Mouse (Mus musculus) lung, postnatal 36 days (tissue): ENCODE data around the gene Ddx5.
"Not testable (repeated sequence)": the region's sequence is repeated elsewhere in the genome, so short reads cannot be mapped to it uniquely, and the experiment has no call there.

ENCODE experiments used
- DNase-seq: peaks from one replicate; pipeline ENCODE4 v3.0.0; 2022; ENCODE audit warnings: mixed read lengths

Gene Ddx5

GRCm38 (mm10) chr11:106760511-106760910, 28.5 kb downstream of the Ddx5 start:
- DNase-seq: peak; percentile 52

DNA sequence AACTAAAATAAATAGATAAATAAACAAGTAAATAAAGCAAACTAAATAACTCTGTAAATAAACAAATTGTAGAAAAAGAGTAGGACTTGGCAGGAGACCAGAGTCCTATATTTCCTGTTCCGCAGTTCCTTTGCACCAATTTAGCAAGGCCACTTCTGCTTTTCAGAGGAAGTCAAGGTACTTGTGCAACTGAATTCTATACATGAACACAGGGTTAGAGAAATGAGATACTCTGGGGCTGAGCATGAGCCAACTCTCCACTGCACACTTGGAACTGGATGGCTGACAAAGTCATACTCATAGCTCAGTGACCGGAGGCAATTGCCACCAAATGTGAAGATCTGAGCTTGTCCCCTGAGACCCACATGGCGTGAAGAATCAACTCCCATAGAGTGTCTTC, 30.0 kb downstream of the Ddx5 start:
- peak; percentile 64 for DNase-seq

DNA sequence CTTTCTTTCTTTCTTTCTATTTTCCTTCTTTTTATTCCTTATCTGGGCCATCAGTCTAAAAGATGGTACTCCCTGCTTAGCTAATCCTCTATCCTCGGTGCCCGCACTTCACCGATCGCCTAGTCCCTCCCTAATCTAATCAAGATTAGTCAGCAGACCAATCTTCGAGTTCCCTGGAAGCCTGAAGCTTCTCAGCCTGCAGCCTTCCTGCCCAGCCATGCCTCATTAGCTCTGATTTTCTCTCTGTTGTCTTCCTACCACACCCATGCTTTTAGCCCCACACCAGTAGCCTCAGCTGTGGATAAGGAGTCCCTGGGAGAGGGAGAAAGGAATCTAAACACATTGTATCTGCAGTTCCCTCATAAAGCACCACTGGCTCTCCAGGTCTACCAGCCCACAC, 33.4 kb downstream of the Ddx5 start:
- no peak for DNase-seq

DNA sequence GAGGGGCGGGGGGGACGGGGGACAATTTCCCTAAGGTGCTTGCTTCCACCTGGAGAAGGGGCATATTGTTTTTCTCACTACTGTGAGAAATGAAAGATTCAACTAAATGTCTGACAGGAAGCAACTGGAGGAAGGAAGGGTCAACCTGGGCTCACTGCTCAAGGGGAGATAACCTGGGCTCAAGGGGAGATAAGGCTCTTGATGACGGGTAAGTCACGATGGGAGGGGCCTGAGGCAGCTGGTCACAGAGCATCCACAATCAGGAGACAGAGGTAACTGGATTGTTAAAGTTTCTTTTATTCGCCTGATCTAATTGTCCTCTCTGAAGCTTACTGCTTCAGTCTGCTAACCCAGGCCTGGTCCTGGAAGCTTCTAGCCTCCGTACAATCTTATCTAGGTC, 35.7 kb downstream of the Ddx5 start:
- DNase-seq: no peak

- peak; percentile 65 for DNase-seq
These were observed 36.9 kb downstream of the Ddx5 start for GRCm38 (mm10) chr11:106752103-106752502.

GRCm38 (mm10) chr11:106751039-106752018, 37.7 kb downstream of the Ddx5 start, which contains the start of gene Milr1:
Gene Milr1, plus strand, starts transcription at chr11:106751226.
- no peak for DNase-seq

DNA sequence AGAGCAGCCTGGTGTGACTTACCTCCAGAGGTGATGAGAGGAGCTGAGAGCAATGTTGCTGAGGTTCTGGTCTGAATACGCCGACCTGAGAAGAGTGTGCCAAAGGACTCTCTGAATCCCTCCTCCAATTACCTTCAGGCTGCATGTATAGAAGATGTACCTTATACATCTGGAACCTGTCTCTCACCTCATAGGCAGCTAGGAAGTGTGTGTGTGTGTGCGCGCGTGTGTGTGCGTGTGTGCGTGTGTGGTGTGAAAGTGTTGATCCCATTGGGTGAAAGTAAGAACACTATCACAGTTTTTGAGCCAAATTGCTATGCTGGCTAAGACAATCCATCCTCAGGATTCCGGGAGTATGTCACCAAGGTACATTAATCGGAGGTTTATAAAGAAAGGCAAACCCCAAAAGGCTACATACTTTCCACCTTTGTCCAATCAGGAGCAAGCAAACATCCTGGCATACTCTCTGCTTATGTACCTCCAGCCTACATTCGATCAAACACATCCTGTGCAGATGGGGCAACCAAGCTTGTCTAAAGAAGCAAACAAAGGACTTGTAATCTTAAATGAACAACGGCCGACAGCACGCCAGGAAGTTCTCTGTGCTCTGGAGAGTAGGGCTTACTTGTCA, 38.7 kb downstream of the Ddx5 start, which contains the start of gene Pecam1:
TSS of gene Pecam1 (minus strand) at position 508 of the 631 bp plus-strand sequence.
- peak; percentile 42 for DNase-seq

GRCm38 (mm10) chr11:106749557-106750120, 39.3 kb downstream of the Ddx5 start:
- DNase-seq: not testable (repeated sequence)

GRCm38 (mm10) chr11:106744949-106745348, 44.0 kb downstream of the Ddx5 start:
- no peak for DNase-seq

GRCm38 (mm10) chr11:106742388-106742841, 46.6 kb downstream of the Ddx5 start:
- DNase-seq: no peak

- no peak for DNase-seq
These were observed 47.2 kb downstream of the Ddx5 start for GRCm38 (mm10) chr11:106741826-106742225.

- DNase-seq: no peak
These were observed 47.8 kb downstream of the Ddx5 start for GRCm38 (mm10) chr11:106741232-106741631.

GRCm38 (mm10) chr11:106740724-106741123, 48.3 kb downstream of the Ddx5 start:
- DNase-seq: not testable (repeated sequence)

DNA sequence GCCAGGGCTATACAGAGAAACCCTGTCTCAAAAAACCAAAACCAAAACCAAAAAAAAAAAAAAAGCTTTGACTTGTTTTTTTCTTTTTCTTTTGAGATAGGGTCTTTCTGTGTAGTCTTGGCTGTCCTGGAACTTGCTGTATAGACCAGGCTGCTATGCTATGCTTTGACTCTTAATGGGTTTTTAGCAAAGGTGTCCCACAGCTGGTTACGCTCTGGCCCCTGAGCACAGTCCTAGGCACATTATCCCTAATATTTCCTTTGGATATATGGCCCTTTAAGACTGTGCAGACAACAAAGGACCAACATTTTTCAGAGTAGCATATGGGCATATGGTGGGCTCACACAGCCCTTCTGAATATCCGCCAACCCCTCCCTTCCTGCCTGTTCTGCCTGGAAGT, 49.9 kb downstream of the Ddx5 start:
- DNase-seq: no peak

DNA sequence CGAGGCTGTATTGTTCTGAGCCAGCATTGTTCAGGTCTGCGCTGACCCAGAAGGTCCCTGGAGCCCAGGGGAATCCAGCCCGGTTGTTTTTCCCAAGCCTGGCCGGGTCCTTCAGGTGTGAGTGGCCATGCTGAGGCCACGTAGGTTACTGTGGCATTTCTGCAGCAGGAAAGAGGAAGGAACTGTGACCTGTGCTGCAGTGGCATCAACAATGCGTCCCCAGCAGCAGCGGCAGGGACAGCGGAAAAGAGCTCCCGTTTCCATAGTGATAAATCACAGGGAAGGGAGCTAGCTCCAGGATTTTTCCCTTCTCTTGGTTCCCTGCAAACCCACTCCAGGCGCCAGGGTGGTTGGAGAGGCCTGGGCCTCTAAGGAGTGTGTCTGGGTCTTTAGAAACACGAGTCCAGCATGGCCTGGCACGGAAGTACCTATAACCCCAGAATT, 51.8 kb downstream of the Ddx5 start:
- peak; percentile 35 for DNase-seq

GRCm38 (mm10) chr11:106736614-106737013, 52.4 kb downstream of the Ddx5 start:
- DNase-seq: no peak

GRCm38 (mm10) chr11:106730714-106731113, 58.3 kb downstream of the Ddx5 start:
- DNase-seq: peak; percentile 37
